Mouse (Mus musculus) thymus, postnatal 10 days (tissue): ENCODE measurements around the gene Sh3bgr.
A peak's percentile ranks its signal among the peaks of the same experiment; 100 is the strongest.

ENCODE experiments used
- DNase-seq, 2 experiments: peaks; one replicate each; pipeline ENCODE4 v3.0.0; 2021; ENCODE audit warnings: low spot score in 2 of 2

Sh3bgr gene

DNA sequence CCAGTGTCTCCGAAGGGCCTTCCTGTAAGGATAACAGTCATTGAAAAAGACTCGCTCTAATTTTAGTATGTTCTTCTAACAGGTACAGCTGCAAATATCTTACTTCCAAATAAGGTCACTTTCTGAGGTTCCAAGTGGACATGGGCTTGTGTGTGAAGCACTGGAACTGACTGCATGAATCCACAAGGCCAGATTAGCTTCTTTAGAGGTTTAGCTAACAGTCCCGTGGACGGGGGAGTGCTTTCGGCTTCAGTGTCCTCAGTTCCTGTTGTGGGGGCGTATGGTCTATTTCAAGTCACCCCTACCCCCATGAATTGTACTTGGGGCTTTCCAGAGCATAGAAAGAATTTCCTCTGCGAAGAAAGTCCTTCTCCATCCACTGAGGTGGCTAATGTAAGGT lies 10.6 kb downstream of the Sh3bgr start:
- no peak for DNase-seq

GRCm38 (mm10) chr16:96213027-96213426 lies 12.8 kb downstream of the Sh3bgr start:
- no peak for DNase-seq

DNA sequence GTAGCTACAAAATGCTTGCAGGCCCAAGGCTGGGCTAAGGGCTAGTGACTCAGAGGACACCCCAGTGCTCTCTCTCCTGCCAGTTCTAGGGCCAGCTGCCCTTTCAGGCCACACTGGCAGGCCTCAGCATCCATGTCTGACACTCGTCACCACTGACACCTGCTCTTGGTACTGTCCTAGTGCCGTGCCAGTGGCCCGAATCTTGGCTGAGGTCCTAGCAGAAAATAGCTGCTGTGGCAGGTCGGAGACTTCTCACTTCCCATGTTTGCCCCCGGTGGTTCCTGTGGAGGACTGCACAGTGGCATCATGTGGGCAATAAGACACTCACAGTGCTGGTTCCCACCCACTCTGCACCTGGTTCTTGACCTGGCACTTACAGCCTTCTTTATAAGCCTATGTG lies 21.2 kb downstream of the Sh3bgr start:
- DNase-seq, result no peak

GRCm38 (mm10) chr16:96221959-96222358 lies 21.7 kb downstream of the Sh3bgr start:
- DNase-seq, result no peak

DNA sequence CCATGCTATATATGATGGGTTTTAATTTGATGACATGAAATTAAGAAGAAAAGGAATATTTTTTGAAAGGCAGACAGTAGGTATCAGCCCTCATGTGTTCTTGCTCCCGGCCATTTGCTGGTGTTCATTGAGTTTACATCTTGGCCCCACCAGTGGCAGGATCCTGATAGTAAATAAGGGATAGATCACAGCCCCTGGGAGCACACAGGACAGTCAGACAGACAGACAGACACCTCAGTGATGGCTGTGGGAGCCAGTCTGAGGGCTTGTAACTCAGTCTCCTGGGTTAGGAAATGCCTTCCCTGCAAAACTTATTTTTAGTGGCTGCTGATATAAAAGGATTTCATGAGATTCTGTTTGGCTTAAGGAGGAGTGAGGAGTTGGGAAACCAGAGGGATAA lies 22.2 kb downstream of the Sh3bgr start:
- DNase-seq, result no peak

DNA sequence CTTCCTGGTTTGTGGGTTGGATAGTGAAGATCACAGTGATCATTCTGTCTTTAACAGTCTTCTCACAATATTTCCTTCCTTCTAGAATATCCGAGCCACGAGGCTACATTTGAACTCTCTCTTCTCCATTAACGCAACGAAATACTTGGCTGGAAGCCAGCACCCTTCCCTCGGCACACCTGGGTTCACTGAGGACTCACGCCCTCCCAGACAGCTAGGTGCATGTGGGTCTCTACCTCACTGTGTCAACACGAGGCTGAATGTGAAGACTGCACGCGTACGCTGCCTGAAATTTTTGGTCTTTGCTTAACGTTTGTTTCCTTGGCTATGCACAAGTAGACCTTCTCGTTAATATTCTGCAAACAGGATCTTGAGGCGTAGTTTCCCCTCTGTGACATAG lies 28.2 kb downstream of the Sh3bgr start:
- no peak for DNase-seq

DNA sequence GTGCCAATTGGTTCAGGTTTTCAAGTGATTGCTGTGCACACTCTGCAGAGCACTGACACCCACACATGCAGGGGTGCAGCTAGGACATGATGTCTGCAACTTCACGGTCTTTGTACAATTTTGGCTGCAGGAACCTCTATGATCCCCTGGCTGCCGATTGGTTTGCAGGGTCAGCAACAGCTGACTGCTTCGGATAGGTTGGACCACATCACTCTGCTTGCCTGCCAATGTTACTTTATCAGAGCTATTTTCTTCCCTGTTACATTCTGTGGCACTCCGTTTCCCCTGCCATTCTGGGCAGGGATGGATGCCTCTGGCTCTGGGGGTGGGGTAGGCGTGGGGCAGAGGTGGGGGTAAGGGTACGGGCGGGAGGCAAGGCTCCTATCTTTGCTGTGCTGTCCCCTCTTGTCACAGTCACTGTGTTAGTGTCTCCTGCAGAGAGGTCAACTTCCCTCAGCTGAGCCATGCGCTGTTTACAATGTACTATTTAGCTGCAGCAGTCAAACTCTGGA lies 28.9 kb downstream of the Sh3bgr start:
- no peak for DNase-seq

DNA sequence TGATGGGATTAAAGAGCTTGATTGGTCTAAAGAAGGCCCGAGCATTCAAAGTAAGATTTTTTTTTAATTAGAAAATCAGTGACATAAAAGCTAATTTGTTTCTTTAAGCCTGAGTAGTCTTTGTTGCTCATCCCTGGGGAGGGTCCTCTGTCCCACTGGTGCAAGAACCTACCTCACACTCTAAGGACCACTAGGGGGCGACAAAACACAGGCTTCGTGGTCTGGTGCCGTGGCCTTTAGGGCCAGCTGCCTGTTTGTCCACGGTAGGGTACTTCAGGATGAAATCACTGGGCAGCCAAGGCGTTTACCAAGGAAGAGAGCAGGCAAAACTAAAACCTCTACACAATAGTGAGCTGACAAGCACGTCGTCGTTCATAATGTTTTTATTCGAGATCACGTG lies 30.2 kb downstream of the Sh3bgr start:
- DNase-seq, result peak; percentile 48 to 84

GRCm38 (mm10) chr16:96231251-96231650 lies 31.0 kb downstream of the Sh3bgr start:
- DNase-seq, result no peak

DNA sequence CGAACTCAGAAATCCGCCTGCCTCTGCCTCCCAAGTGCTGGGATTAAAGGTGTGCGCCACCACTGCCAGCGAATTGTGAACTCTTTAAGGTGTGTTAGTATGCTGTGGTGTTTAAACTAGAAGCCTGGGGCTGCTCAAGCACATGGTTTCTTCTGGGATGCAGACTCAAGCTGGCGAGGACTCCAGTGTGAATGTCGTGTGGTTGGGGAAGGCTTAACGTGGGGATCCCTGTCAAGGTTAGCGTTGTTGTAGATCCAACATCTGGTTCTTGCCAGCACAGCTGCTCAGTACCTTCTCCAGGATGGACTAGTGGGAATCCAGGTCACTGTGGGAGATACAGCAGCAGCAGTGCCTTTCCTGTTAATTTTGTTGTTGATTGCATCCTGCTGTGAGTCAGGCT lies 31.7 kb downstream of the Sh3bgr start:
- DNase-seq, result no peak

DNA sequence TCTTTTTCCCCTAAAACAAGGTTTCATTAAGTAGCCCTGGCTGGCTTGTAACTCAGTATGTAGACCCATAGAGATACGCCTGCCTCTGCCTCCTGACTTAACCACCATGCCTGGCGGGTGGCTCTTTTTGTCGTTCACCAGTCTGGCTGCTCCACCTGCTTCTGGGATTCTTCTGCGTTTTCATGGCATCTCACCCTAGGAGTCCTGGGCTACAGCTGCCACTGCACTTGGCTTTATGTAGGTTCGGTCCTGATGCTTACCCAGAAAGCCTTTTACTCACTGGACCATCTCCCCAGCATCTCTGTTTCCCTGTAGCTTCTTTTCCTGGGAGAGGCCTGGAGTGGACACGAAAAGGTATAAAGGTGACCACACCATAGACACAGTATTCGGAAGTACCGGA lies 33.7 kb downstream of the Sh3bgr start:
- no peak for DNase-seq

DNA sequence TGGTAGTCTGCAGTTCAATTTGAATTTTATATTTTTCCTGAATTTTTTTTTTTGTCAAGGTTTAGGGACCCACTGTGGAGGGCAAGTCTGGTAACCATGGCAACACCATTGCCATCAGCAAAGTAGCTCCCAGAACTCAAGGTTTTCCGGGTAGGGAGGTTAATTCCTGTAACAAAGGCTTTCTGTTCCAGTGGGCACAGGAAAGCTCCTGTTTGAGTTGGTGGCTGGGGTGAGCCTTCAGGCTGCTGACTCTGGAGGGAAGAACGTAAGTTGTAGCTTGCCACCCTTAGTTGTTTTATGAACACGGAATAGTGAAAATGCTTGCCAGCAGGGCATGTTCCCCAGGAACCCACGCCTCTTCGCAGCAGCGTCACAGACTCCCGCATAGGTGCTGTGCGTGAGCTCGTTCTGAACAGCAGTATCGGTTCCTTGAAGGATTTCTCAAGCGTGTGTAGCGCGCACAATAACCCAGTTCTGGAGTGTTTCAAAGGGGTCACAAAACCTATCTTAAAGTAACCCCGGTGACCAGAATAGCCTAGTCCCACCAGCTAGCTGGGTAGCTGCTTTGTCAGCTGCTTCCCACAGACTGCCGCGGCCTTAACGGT lies 35.2 kb downstream of the Sh3bgr start, which contains the start of gene B3galt5:
TSS of gene B3galt5 (plus strand) at position 436 of the 605 bp plus-strand sequence.
- DNase-seq, result no peak

- no peak for DNase-seq
Measured at GRCm38 (mm10) chr16:96244496-96244895, 44.2 kb downstream of the Sh3bgr start.

GRCm38 (mm10) chr16:96249635-96250034 lies 49.4 kb downstream of the Sh3bgr start:
- no peak for DNase-seq

- DNase-seq, result no peak
Measured at GRCm38 (mm10) chr16:96252146-96252545, 51.9 kb downstream of the Sh3bgr start.

DNA sequence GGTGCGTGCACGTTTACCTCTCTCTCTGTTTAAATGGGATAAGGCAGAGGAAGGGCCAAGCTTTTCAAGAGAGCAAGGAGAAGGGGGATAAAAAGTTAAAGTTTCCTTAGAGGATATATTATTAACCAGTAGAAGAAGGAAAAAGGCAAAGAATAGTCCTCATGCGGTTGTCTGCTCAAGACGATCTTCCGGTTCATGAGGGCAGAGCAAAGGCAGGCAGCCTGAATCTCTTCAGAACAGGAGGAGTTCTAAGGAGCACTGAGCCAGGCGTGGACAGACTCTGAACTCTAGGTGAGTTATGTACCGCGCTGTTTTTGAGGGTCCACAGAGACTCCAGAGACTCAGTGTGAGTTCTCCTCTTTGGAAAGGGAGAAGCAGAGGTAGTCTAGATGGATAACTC lies 58.2 kb downstream of the Sh3bgr start:
- DNase-seq, result no peak

GRCm38 (mm10) chr16:96271736-96272135 lies 71.5 kb downstream of the Sh3bgr start:
- no peak for DNase-seq

GRCm38 (mm10) chr16:96272929-96273619 lies 72.8 kb downstream of the Sh3bgr start:
- DNase-seq, result peak; percentile 31 to 34

DNA sequence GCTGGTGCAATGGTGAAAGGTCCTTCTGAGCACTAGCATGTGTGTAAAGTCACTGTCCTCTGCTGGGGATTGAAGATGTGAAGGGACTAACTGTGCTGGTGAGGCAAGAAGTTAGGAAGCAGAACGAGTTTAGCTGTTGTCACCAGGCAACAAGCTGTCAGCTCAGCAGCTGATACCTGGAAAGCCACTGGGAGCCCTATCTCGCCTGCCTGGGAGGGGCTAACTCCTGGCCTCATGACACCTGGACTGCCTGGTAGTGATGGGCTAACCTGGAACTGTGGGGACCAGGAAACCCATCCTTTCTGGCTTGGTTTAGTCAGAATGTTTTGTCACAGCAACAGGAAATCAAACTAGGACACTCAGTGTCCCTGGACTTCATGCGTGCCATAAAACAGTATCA lies 76.3 kb downstream of the Sh3bgr start:
- no peak for DNase-seq
